Mouse (Mus musculus): ENCODE data around the gene Nebl. TPM values are rescaled to one million over a fixed set of nuclear protein-coding genes. Genes with fewer than 3 reads are reported as not detected.

Gene Nebl
- polyA plus RNA-seq, 1 experiment from 2014 or later, result 0.22 TPM

DNA sequence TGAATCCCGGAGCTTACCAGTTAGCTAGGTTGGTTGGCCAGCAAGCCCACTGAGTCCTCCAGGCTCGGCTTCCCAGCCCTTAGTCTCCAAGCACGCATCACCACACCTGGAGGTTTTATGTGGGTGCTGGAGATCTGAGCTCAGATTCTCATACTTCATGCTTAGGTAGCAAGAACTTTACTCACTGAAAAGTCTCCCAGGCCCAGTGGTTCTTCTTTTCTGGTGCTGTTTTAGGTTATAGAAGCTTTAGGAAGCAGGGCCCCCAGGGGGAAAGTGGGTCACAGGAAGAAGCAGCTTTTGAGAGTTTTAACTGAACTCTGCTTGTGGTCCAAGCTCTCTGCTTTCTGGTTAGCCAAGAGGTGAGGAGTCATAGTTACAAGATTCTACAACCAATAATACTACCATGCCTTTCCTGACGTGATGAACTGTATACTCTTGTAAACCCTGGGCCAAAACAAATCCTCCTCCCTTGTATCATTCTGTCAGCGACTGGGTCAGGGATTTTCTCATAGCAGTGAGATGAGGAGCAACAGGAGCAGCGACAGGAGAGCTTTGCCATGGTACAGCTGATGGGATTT lies 366.2 kb downstream of the Nebl start:
- Histone ChIP-seq H3K27ac (ENCODE audit: low read depth, low read length) (no peak overlapping the region), H3K4me2 (replicated peaks; ENCODE audit: low read depth) (no peak overlapping the region), H3K27me3 (replicated peaks; ENCODE audit: control insufficient read depth, insufficient read depth, low read length) (no peaks in the 10 kb centered on the region), H3K4me1 (replicated peaks; ENCODE audit: control insufficient read depth, insufficient read depth, low read length) (no peaks in the 10 kb centered on the region), H3K9me3 (ENCODE audit: control insufficient read depth) (no peaks in the 10 kb centered on the region), H3K4me3 (ENCODE audit: low read depth, low read length) (no peak overlapping the region), H3K9ac (ENCODE audit: low read depth, low read length) (no peak overlapping the region), H3K36me3 (ENCODE audit: control insufficient read depth, insufficient read depth) (no peaks in the 10 kb centered on the region)
- ATAC-seq, result no peak
- WGBS, result 68% methylated on average over 6 of the region's 6 CpGs
- TF ChIP-seq CTCF (IDR thresholded peaks at IDR 0.05; ENCODE audit: low read depth), result no peak

- Histone ChIP-seq H3K4me3 (ENCODE audit: low read depth, low read length) (no peak overlapping the region), H3K27ac (ENCODE audit: low read depth, low read length) (no peak overlapping the region), H3K27me3 (replicated peaks; ENCODE audit: control insufficient read depth, insufficient read depth, low read length) (no peaks in the 10 kb centered on the region), H3K9me3 (ENCODE audit: control insufficient read depth) (no peaks in the 10 kb centered on the region), H3K36me3 (ENCODE audit: control insufficient read depth, insufficient read depth) (no peaks in the 10 kb centered on the region), H3K4me1 (replicated peaks; ENCODE audit: control insufficient read depth, insufficient read depth, low read length) (no peaks in the 10 kb centered on the region), H3K9ac (ENCODE audit: low read depth, low read length) (no peak overlapping the region), H3K4me2 (replicated peaks; ENCODE audit: low read depth) (no peak overlapping the region)
- ATAC-seq, result no peak
- TF ChIP-seq CTCF (IDR thresholded peaks at IDR 0.05; ENCODE audit: low read depth), result no peak
- 41% methylated on average over 12 of the region's 12 CpGs for WGBS
These were observed 367.7 kb downstream of the Nebl start for GRCm38 (mm10) chr2:17363337-17364216.

DNA sequence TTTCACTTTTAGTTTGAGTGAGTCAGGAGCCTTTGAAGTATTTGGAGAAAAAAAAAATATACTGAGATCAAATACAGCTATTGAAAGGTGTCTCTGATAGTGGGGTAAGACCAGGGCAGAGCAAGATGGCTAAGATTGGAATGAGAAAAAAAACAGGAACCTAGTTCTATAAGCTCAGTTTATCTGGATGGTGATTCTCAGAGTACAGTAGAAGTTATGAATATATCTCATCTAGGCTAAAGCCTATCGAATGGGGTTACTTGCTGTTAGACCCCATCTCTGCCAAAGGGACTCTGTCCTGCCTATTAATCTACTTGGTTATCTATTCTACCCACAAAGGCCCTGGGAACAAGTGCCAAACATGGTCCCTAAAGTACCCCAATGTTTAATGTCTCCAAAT lies 369.1 kb downstream of the Nebl start:
- Histone ChIP-seq H3K9me3 (ENCODE audit: control insufficient read depth) (no peaks in the 10 kb centered on the region), H3K27ac (ENCODE audit: low read depth, low read length) (no peak overlapping the region), H3K4me3 (ENCODE audit: low read depth, low read length) (no peak overlapping the region), H3K36me3 (ENCODE audit: control insufficient read depth, insufficient read depth) (no peaks in the 10 kb centered on the region), H3K27me3 (replicated peaks; ENCODE audit: control insufficient read depth, insufficient read depth, low read length) (no peaks in the 10 kb centered on the region), H3K4me2 (replicated peaks; ENCODE audit: low read depth) (no peak overlapping the region), H3K9ac (ENCODE audit: low read depth, low read length) (no peak overlapping the region), H3K4me1 (replicated peaks; ENCODE audit: control insufficient read depth, insufficient read depth, low read length) (no peaks in the 10 kb centered on the region)
- TF ChIP-seq CTCF (IDR thresholded peaks at IDR 0.05; ENCODE audit: low read depth), result no peak
- 96% methylated on average over 1 of the region's 1 CpGs for WGBS
- no peak for ATAC-seq

DNA sequence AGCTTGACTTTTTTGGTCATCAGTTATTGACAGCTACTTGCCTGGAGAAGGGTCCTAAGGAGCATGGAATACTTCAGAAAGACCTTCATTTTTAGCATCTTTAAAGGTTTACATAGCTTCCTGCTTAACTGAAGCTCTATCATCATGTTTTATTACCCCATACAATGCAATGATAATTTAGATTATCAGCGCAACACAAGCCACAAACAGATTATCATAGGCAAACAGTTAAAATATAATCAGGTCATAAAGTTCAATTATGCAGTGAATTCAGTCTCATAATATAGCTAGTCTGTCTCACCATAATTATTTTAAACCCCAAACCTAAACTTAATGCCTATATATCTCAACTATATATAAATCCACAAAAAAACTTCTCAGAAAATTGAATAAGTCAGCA lies 386.6 kb downstream of the Nebl start:
- Histone ChIP-seq H3K27me3 (replicated peaks; ENCODE audit: control insufficient read depth, insufficient read depth, low read length) (no peaks in the 10 kb centered on the region), H3K36me3 (ENCODE audit: control insufficient read depth, insufficient read depth) (no peaks in the 10 kb centered on the region), H3K4me1 (replicated peaks; ENCODE audit: control insufficient read depth, insufficient read depth, low read length) (no peaks in the 10 kb centered on the region), H3K9me3 (ENCODE audit: control insufficient read depth) (no peaks in the 10 kb centered on the region), H3K4me3 (ENCODE audit: low read depth, low read length) (no peak overlapping the region), H3K27ac (ENCODE audit: low read depth, low read length) (no peak overlapping the region), H3K9ac (ENCODE audit: low read depth, low read length) (no peak overlapping the region), H3K4me2 (replicated peaks; ENCODE audit: low read depth) (no peak overlapping the region)
- 70% methylated on average over 1 of the region's 1 CpGs for WGBS
- no peak for ATAC-seq
- no peak for TF ChIP-seq CTCF (IDR thresholded peaks at IDR 0.05; ENCODE audit: low read depth)

- no peak overlapping the region for H3K27ac ChIP-seq (ENCODE audit: low read depth, low read length)
- no peaks in the 10 kb centered on the region for H3K36me3 ChIP-seq (ENCODE audit: control insufficient read depth, insufficient read depth)
- H3K9me3 ChIP-seq (ENCODE audit: control insufficient read depth), result no peaks in the 10 kb centered on the region
- H3K27me3 ChIP-seq (replicated peaks; ENCODE audit: control insufficient read depth, insufficient read depth, low read length), result no peaks in the 10 kb centered on the region
- H3K9ac ChIP-seq (ENCODE audit: low read depth, low read length), result no peak overlapping the region
- 91% methylated on average over 5 of the region's 5 CpGs for WGBS
- no peak overlapping the region for H3K4me2 ChIP-seq (replicated peaks; ENCODE audit: low read depth)
- H3K4me3 ChIP-seq (ENCODE audit: low read depth, low read length), result no peak overlapping the region
- TF ChIP-seq CTCF (IDR thresholded peaks at IDR 0.05; ENCODE audit: low read depth), result no peak
- H3K4me1 ChIP-seq (replicated peaks; ENCODE audit: control insufficient read depth, insufficient read depth, low read length), result no peaks in the 10 kb centered on the region
- ATAC-seq, result no peak
These were observed 395.8 kb downstream of the Nebl start for GRCm38 (mm10) chr2:17335451-17335850.

- Histone ChIP-seq H3K9me3 (ENCODE audit: control insufficient read depth) (no peaks in the 10 kb centered on the region), H3K4me1 (replicated peaks; ENCODE audit: control insufficient read depth, insufficient read depth, low read length) (no peaks in the 10 kb centered on the region), H3K27me3 (replicated peaks; ENCODE audit: control insufficient read depth, insufficient read depth, low read length) (no peaks in the 10 kb centered on the region), H3K9ac (ENCODE audit: low read depth, low read length) (no peak overlapping the region), H3K4me3 (ENCODE audit: low read depth, low read length) (no peak overlapping the region), H3K4me2 (replicated peaks; ENCODE audit: low read depth) (no peak overlapping the region), H3K36me3 (ENCODE audit: control insufficient read depth, insufficient read depth) (no peaks in the 10 kb centered on the region), H3K27ac (ENCODE audit: low read depth, low read length) (no peak overlapping the region)
- WGBS, result 90% methylated on average over 1 of the region's 1 CpGs
- no peak for ATAC-seq
- peak; percentile 51 for TF ChIP-seq CTCF (IDR thresholded peaks at IDR 0.05; ENCODE audit: low read depth)
These were observed 404.7 kb downstream of the Nebl start for GRCm38 (mm10) chr2:17326590-17326989.
